Mouse (Mus musculus) small intestine, adult 2 months (tissue): ENCODE results near the gene Mapkapk5.

Source experiments
- CTCF ChIP-seq: fragments of 200-500 bp; IDR thresholded peaks from 2 replicates; pipeline ENCODE4 v1.5.1; 2012; ENCODE audit warnings: low read depth, mild to moderate bottlenecking, control low read depth, inconsistent platforms, low read length, moderate library complexity, mixed read lengths; ENCODE audit not compliant: insufficient replicate concordance, insufficient read length; ENCODE audit errors: extremely low read depth
- POLR2A ChIP-seq: fragments of 200-500 bp; IDR thresholded peaks from 2 replicates; pipeline ENCODE4 v1.6.1; 2012; ENCODE audit warnings: low read depth, mild to moderate bottlenecking, control low read depth, inconsistent platforms, low read length, moderate library complexity

- TF ChIP-seq CTCF, result no peak
- TF ChIP-seq POLR2A, result no peak
These were observed 40.0 kb upstream of the Mapkapk5 start for GRCm38 (mm10) chr5:121585699-121586098.
